Mouse (Mus musculus): ENCODE results near the gene Nod1. TPM values are rescaled to one million over a fixed set of nuclear protein-coding genes. Genes with fewer than 3 reads are reported as not detected.

Gene Nod1
- 4.1 TPM for polyA plus RNA-seq (2014; fragmentation: Illumina TruSeq; extraction: RNeasy Lipid Tissue Mini Kit (QIAGEN cat#74804); ENCODE audit: low read depth, low replicate concordance)

DNA sequence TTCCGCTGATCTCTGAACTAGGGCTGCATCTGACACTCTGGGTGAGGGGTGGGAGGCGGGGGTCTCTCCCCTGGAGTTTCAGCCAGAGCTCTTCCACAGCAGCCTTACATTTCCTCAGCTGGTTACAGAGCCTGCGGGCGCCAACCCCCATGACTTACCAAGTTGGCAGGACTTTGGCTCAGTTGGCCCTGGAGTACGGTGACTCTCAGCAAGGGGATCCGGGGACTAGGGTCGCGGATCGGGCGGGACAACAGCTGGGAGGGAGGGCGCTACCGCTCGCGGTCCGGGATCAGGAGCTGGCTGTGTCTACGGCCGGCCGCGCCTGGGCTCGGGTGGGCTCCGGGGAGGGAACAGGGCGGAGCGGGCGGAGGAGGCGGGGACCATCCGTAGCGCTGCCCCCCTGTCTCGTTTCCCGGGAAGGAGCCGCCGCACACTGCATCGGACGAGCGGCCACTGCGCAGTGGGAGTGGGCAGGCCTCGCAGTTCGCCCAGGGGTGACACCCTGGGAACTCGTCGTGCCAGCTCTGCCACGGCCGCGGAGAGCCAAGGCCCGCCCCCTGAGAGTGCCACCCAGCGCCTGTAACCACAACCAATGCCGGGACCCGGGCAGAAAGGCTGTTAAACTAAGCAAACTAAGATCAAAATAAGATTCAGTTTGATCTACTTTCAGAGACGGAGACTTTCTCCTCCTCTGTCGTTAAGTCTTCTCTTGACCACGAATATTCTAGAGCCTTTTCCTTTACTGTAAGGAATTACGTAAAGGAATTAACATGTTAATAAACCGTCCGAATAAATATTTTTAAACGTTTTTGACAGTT, at the start of gene Nod1:
TSS of gene Nod1 (minus strand) at position 502 of the 818 bp plus-strand sequence.

DNA sequence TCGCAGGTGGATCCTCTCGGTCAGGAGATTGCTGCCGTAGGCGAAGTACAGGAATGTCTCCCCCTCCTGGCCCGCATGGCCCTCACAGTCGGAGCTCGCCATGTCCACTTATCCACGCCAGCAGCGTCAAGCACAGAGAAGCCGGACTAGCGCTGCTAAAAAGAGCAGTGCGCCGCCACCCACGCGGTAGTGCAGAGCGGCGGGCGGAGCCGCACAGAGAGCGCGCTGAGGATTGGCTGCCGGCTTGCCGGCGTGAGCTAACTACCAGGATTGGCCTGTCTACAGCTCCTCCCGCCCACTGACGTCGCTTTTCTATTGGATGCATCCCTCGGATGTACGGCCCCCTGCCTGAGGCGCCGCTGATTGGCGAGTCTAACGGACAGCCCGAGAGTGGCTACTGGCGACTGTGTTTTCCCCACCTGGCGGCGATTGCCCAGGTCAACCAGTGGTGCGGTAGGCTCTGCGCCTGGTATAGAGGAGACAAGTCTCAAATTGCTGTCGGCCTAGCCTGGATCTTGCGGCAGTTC, 20.4 kb upstream of the Nod1 start, which contains the start of gene Ggct:
TSS of gene Ggct (minus strand) at position 217 of the 527 bp plus-strand sequence.

Other genes starting within 250 kb of the Nod1 start
- 53.3 TPM for gene Znrf2, start 155.7 kb downstream of the Nod1 start, polyA plus RNA-seq (2014; fragmentation: Illumina TruSeq; extraction: RNeasy Lipid Tissue Mini Kit (QIAGEN cat#74804); ENCODE audit: low read depth, low replicate concordance)
- gene Ggct, start 20.3 kb upstream of the Nod1 start, polyA plus RNA-seq (2014; fragmentation: Illumina TruSeq; extraction: RNeasy Lipid Tissue Mini Kit (QIAGEN cat#74804); ENCODE audit: low read depth, low replicate concordance): 28.5 TPM
- 40.3 TPM for gene Gars, start 65.4 kb upstream of the Nod1 start, polyA plus RNA-seq (2014; fragmentation: Illumina TruSeq; extraction: RNeasy Lipid Tissue Mini Kit (QIAGEN cat#74804); ENCODE audit: low read depth, low replicate concordance)
- not detected for gene Crhr2, start 160.4 kb upstream of the Nod1 start, polyA plus RNA-seq (2014; fragmentation: Illumina TruSeq; extraction: RNeasy Lipid Tissue Mini Kit (QIAGEN cat#74804); ENCODE audit: low read depth, low replicate concordance)
- gene Inmt, start 202.4 kb upstream of the Nod1 start, polyA plus RNA-seq (2014; fragmentation: Illumina TruSeq; extraction: RNeasy Lipid Tissue Mini Kit (QIAGEN cat#74804); ENCODE audit: low read depth, low replicate concordance): 514 TPM
- 1.5 TPM for gene Mindy4, start 230.8 kb upstream of the Nod1 start, polyA plus RNA-seq (2014; fragmentation: Illumina TruSeq; extraction: RNeasy Lipid Tissue Mini Kit (QIAGEN cat#74804); ENCODE audit: low read depth, low replicate concordance)